Mouse (Mus musculus): Measurements from ENCODE around the gene Hes3.

Hes3 gene

GRCm38 (mm10) chr4:152291562-152291961, at the start of gene Hes3:
Gene Hes3, minus strand, starts transcription at chr4:152291662.
- DNase-seq (ENCODE audit: low read depth) = no peak

DNA sequence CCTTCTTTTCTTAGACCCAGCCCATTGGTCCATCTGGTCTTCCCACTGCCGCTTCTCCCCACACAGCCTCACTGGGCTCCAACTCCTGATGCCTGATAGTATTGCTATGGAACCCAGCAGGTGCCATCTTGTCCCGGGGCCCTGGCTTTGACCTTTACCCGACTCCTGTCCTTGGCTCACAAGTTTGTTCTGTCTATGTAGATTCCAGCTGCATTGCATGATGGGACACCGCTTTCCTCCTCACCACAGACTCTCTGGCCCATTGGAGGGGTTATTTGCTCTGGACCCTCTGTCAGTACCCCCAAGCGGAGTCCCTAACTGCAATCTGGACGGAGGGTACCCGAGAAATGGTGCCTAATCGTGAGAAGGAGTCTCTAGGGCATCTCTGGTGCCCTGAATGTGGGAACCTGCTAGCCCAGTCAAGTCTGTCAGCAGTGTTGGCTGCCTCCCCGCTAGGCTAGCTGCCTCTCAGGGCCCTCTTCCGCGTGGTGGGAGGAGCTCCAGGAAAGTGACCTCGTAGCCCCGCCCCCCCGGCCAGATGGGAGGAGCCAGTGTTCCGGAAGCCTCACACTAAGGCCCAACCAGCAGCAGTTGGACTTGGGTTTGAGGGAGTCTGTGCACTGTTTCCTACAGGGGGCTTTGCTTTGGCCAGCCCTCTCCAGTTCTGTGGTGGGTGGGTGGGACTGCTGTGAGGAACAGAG, 49.3 kb upstream of the Hes3 start:
- DNase-seq (ENCODE audit: low read depth) = no peak

DNA sequence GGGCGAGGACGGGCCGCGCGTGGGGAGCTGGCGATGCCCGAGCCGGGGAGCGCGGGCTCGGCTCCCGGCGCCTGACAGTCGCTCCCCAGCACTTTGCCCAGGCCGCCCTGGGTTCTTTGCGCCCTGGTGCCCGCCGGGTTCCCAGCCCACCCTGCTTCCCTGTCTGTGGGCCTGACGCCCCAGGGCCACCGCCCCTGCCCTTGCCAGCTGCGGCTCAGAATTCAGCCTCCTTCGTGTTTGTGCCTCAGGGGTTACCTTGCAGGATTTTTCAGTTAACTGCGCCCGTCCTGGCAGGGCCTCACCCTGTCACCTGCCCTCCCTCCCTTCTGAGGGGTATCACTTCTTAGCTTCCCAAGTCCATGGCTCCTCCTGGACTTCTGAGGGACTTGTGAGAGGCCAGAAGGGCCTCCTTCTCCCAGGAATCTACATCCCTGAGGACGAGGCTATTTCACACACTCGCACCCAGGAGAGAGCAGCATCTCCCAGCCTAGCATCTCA, 47.9 kb upstream of the Hes3 start:
- no peak for DNase-seq (ENCODE audit: low read depth)

GRCm38 (mm10) chr4:152338419-152339292, 47.2 kb upstream of the Hes3 start, which contains the start of gene Chd5:
Gene Chd5, plus strand, starts transcription at chr4:152338651.
- no peak for DNase-seq (ENCODE audit: low read depth)

- DNase-seq (ENCODE audit: low read depth) = no peak
Observed at GRCm38 (mm10) chr4:152337772-152338171, 46.3 kb upstream of the Hes3 start.

GRCm38 (mm10) chr4:152333587-152333986, 42.1 kb upstream of the Hes3 start:
- DNase-seq (ENCODE audit: low read depth) = no peak

DNA sequence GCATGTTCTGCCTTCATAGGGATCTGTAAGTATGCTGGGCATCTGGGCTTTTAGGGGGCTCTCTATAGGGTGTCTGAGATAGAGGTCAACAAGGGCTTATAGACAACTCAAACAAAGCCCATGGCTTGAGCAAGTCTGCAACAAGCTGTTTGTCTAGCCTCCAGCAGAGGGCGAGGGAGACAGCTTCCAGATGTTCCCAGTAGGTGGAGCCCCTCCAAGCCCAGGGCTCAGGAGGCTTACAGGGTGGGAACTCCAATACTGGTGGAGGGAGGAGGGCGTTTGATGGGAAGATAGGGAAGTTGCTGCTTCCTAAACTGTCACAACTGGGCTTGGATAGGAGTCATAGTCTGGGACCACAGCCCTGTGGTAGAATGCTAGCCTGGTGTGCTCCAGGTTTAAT, 41.5 kb upstream of the Hes3 start:
- DNase-seq (ENCODE audit: low read depth) = no peak

DNA sequence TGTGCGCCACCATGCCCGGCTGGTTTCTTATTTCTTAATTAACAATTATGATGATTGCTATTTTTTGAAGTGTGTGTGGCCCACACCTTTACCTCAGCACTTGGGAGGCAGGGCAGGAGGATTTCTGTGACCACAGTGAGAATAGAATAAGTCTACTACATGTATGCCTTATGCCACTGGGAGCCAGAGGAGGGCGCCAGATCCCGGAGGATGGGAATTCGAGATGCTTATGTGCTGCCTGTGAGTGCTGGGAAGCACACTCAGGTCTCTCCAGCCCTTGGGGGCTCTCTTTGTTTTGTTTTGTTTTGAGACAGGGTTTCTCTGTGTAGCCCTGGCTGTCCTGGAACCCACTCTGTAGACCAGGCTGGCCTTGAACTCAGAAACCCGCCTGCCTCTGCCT, 37.2 kb upstream of the Hes3 start:
- no peak for DNase-seq (ENCODE audit: low read depth)

GRCm38 (mm10) chr4:152326543-152326942, 35.1 kb upstream of the Hes3 start:
- DNase-seq (ENCODE audit: low read depth) = no peak

DNA sequence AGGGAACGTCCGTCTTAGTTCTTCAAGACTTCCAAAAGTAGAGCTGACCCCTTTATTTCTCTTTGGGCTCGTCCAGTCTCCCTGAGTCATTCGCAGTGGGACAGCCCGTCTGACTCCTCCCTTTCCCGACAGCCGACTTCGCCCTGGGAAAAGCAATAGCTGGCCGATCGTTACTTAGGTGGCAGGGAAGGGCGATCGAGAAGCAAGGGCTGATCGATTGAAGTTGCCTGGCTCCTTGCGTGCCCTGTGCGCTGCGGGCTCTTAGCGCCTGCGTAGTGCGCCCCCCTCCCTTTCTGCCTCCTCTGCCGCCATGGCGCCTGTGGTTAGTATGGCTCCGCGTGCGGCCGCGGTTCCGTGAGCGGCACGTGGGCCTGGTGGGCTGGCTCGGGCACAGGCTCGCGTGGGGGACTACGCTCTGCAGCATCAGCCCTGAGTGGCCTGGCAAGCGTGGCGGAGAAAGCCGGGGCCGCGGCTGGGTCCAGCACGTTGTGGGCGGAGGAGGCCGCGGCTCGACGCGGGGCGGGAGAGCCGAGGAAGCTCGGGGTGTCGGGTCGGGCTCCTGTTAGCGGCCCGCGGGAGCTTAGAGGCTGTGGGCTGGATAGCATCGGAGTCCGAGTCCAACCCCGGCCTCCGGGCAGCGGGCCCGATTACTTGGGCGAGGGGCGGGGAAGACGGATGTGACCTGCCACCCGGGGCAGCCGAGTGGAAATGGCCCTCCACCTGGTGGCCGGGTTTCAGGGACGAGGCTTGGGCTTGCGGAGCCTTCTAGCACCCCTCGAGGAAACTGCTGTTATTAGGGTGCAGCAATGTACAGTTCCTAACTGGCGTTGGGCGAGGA, 34.3 kb upstream of the Hes3 start, which contains the start of gene Rpl22:
TSS of gene Rpl22 (plus strand) at position 169 of the 838 bp plus-strand sequence.
- DNase-seq (ENCODE audit: low read depth) = peak; percentile 96

GRCm38 (mm10) chr4:152324641-152325562, 33.4 kb upstream of the Hes3 start:
- no peak for DNase-seq (ENCODE audit: low read depth)

DNA sequence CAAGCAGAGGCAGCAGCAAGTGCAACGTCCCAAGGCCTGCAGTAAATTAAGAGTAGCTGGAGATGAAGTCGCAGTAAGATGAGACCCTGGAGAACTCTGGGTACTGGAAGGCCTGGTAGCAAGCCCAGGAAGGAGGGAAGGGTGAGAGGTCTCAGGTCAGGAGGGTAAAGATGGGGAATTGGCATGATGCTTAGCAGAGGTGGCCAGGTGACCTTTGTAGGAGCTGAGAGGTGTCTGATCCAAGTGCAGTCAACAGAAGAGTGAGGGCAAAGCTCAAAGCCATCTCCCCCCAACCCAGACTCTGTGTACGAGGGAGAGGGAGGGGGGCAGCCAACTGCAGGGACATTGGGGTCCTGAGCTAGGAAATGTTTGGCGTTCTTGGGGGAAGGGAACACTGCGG, 30.0 kb upstream of the Hes3 start:
- no peak for DNase-seq (ENCODE audit: low read depth)

DNA sequence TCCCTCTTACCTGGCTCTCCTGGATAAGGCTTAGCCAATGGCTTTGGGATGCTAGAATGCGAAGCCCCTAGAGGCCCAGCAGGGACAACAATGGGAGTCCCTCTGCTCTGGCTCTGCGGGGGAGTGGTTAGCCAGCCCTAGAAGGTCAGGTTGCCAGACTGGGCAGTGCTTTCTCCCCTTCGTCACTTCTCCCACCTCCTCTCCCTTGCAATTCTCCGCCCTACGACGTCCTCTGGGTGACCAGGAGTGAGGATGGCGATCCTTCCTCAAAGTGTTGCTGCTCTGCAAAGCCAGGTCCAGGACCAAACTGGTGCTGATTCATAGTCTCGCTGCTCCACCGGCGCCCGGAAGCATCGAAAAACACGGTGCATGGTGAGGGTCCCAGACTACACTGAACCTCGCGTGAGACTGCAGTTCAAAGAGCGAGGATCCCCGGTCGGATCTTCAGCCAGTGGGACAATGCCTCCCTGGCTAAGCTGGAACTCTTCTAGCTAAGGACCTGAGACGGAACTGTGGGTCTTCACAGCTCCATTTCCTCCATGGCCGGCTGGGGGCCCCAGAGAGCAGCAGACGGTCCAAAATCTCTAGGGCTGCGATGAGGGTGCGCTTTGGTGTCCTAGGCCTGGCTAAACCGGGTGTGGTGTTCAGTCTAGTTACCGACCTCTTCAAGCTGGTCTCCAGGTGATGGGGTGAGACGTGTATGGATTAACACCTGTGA, 27.2 kb upstream of the Hes3 start, which contains the start of gene Rnf207:
TSS of gene Rnf207 (minus strand) at position 477 of the 718 bp plus-strand sequence.
- DNase-seq (ENCODE audit: low read depth) = no peak

DNA sequence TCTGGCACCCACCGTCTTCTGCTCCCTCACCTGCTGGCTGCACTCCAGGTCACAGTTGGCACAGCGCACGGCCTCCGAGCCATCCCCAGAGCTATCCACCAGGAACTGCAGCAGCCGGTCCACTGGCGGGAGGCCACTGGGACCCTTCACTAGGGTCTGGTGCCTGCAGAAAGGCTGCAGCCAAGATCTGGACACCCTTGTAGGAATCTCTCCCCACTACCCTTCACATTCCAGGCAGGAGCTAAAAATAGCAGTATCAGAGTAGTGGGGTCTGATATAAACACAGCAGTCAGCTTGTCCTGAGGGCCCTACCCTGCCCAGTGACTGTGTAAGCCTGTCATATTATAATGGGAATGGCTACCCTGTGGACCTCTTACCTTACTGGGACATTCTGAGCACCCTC, 26.2 kb upstream of the Hes3 start:
- no peak for DNase-seq (ENCODE audit: low read depth)

DNA sequence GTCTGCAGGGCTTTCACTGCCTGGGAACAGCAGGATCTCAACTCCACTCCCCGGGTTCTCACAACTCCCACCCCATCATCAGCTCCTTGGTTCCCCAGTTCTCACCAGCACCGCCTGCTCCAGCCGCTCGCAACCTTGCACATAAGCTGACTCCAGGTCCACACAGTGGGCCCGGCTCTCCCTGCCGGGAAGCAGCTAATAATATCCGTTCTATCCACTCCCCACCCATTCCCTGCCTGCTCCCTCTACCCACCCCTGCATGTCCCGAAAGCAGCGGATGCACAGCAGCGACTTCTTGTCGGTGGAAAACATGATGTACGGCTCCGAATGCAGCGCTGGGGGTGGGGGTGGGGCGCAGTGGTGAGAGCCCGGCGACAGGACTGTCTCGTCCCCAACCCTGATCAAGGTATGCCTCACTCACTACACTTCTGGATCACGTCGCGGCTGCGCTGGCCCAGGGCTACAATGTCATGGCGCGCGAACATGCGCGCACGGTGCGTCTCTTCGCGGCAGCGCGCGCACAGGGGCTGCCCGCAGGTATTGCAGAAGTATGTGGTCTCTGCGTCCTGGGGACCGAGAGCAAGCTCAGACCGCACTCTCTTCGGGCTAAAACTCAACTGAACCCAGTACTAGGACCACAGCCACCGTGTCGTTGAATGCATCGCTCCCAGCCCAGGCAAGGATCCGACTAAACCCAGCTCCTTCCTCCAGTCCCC, 24.2 kb upstream of the Hes3 start:
- DNase-seq (ENCODE audit: low read depth) = no peak

DNA sequence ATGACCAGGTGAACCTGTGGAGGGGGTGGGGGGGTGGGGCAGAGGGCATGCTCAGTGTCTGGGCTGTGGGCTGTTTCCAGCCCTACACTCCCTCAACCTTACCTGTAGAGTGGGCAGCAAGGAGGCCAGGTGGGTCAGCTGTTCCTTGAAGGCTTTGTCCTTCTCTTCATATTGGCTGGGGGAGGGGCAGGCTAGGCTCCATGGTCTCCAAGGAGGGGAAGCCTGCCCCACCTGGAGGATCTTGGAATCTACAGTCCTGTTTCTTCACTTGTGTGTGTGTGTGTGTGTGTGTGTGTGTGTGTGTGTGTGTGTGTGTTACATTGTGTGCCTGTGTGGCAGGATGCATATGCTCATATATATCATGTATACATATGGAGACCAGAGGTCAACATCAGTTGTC, 22.5 kb upstream of the Hes3 start:
- DNase-seq (ENCODE audit: low read depth) = no peak

DNA sequence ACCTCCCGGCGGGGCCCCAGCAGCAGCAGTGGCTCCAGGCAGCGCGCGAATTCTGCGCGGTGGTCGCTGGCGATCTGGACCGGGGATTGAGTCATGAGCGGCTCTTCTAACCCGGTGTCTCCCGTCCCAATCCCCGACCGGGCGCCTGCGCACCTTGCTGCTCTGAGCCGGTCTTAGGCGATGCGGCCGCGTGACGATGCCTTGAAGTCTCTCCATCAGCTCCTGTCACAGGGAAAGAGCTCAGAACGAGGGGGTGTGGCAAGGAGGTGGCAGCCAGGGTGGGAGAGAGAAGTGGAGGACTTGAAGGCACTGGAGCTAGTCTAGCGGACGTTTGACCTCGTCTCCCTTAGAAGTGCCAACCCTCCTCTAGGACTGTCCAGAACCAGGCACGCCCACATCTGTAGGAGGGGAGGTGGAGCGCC, 21.8 kb upstream of the Hes3 start:
- DNase-seq (ENCODE audit: low read depth) = no peak

DNA sequence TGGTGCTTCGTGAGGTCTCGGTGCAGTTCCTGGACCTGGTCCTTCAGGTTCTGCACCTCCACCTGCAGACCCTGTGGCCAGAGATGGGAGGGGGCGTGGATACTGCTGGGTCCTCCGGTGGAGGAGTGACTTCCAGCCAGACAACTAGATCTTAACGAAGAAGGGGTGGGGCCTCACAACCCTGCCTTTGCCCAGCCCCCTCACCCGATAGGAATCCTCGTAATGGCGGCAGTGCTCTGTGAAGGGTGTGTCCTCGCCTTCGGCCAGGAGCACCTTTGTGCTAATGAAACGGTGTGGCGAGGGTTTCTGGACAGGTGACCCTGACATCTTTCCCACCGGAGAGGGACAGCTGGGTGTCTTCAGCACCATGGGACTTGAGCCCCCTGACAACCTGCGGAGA, 20.7 kb upstream of the Hes3 start:
- DNase-seq (ENCODE audit: low read depth) = no peak

- no peak for DNase-seq (ENCODE audit: low read depth)
Observed at GRCm38 (mm10) chr4:152307542-152307941, 16.1 kb upstream of the Hes3 start.

GRCm38 (mm10) chr4:152305991-152306390, 14.5 kb upstream of the Hes3 start:
- no peak for DNase-seq (ENCODE audit: low read depth)
